Mouse (Mus musculus) layer of hippocampus, adult 6 months (tissue): ENCODE measurements around the gene Pla2g10. TPM values are rescaled to one million over a fixed set of nuclear protein-coding genes. Genes with fewer than 3 reads are reported as not detected.

Experiments
- long read RNA-seq, 2 experiments: library from polyadenylated mRNA; unstranded; transcript quantifications; one replicate each; pipeline ENCODE4 v2.0.0; 2019 to 2020
- polyA plus RNA-seq: library from polyadenylated mRNA; unstranded; fragments of <200 nt; fragmentation: Nextera tagmentation; gene quantifications from 2 replicates; pipeline ENCODE4 v1.2.3, GENCODE M21; 2021

The Pla2g10 gene
- not detected in 2 replicates for polyA plus RNA-seq
- long read RNA-seq, experiment 1 = 0 reads
- long read RNA-seq, experiment 2 = 0 reads

DNA sequence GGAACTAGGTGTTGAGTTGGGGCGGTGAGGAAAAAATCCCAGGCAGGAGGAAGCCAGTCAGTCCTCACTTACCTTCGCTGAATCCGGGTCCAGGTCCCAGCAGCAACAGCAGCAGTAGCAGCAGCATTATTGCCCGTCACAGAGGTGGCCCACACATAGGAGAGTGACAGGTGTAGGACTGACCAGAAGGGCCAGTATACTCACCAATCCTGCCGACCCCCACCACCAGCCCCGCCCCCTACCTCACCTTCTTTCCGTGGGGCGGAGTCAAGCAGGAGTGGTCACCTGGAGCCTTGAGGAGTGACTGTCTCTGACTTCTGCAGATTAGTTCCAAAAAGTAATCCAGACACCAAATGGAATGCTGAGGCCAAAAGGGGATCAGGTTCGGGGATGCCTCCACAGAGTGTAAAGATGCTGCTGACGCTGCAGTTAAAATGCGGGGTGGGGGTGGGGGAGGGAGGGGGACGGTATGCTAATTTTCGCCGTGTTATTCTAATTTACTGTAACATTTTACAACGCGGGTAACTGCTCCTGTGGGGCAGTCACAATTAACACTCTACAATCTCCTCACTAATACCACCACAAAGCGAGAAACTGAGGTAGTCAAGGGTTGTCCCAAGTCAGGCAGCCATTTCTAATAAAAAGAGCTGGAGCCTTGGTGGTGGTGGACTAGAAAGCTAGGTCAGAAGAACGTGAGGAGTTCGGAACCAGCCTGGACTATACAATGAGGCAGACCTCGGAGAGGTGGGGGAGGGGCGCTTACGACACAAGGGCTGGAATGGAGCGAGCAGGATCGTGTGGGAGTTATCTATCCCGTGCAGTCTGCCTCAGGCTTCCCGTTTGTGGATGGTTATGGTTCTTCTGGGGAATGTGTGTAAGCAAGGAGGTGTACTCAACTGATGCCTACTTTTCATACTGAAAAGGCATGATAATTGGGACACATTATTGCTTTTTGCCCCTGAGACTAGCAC lies at the start of gene Pla2g10:
Pla2g10 (minus strand) TSS at position 699 of the 971 bp plus-strand sequence.

DNA sequence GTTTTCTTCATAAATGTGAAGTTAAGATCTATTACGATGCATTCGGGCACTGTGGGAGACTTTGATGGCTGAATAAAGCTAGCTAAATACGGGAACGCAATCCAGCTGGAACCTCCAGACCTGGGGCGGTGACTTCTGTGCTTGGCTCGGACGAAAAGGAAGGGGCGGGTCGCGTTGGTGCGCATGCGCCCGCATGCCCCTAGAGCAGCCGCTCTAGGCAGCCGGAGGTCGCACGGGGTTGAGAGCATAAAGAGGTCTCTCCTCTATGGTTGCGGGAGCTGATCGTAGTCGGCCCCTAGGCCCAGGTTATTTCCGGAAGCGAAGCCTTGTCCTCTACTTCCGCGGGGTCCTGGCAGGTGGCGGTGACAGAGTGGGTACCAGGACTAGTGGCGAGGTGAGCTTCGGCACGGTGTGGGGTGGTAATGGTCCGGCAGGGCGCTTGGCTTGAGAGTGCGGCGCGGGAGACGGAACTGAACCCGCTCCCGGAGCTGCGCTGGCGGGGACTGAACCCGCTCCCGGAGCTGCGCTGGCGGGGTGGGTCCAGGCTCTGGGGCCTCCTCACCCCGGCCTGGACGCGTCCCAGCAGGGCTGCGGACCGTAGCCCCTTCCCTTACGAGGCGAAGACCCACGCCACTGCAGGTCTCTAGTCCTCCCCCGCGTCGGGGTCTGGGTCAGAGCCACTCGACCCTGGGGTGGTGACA lies 58.9 kb downstream of the Pla2g10 start, which contains the start of the genes Bfar and 3110001I22Rik:
Bfar (plus strand) TSS at position 174 of the 701 bp plus-strand sequence.
3110001I22Rik (plus strand) TSS at position 245 of the 701 bp plus-strand sequence.

DNA sequence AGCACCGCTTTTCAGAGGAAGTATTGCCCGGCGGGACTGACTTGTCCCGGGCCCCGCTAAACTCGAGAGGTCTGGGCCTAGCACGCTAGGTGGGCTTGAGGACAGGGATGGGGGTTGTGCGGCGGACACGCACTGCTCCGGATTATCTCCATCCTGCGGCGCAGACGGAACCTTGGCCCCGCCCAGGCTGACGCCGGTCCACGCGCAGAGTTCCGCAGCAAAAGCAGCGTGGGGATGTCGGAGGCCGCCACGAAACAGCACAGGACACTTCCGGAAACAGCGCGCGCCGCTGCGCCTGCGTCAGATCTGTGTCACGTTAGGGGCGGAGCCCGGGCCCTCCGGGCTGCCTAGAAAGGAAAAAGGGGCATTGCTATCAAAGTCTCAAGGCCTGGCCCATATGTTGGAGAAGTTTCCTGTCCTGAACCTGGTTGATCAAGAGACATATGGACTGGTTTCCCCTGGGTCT lies 62.9 kb downstream of the Pla2g10 start, which contains the start of gene Parn:
Parn (minus strand) TSS at position 293 of the 466 bp plus-strand sequence.

Other genes starting within 250 kb of the Pla2g10 start
- gene Parn, start 62.8 kb downstream of the Pla2g10 start, polyA plus RNA-seq = 11.5 and 12.8 TPM in 2 replicates
- 23.6 and 24.1 TPM in 2 replicates for gene Bfar, start 59.1 kb downstream of the Pla2g10 start, polyA plus RNA-seq
- gene 3110001I22Rik, start 59.1 kb downstream of the Pla2g10 start, polyA plus RNA-seq = 1.4 and 1.7 TPM in 2 replicates
- 52.0 and 70.3 TPM in 2 replicates for gene Rrn3, start 49.7 kb upstream of the Pla2g10 start, polyA plus RNA-seq
- gene Ntan1, start 87.9 kb upstream of the Pla2g10 start, polyA plus RNA-seq = 179 and 187 TPM in 2 replicates
- 39.8 and 40.4 TPM in 2 replicates for gene Pdxdc1, start 172.1 kb upstream of the Pla2g10 start, polyA plus RNA-seq
- gene Mpv17l, start 172.2 kb upstream of the Pla2g10 start, polyA plus RNA-seq = 61.9 and 69.1 TPM in 2 replicates